Comparison of ENCODE assay signal across 31 mouse cellular contexts in the genomic region with DNA sequence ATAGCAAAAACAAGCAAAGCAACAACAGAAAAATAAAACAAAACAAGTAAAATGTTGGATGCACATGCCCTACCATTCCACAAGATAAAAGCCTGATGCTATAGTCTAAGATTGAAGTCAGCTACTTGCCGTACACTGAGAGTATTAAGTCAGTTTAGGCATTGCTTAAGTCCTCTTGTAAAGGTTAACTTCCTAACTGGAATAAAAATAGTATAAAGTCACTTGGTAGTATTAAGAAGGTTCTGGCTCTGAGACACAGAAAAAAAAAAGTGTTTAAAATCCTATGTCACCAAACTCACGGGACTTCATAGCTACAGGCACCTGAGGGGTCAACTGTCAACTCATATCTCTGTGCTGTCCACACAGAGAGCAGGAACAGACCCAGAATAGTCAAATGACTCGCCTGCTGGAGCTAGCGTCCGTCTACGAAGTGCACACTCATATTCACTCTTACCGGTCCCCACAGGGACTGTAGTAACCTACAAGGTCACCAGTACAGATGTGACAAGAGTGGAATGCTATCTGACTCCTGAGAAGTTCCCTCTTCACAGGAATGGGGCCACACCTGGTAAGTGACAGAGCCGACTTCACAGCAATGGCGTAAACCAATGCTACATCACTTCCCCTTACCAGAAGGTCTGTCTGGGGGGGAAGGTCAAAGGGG. TPM values are rescaled to one million over a fixed set of nuclear protein-coding genes. Genes with fewer than 3 reads are reported as not detected.
A peak's percentile ranks its signal among the peaks of the same experiment; 100 is the strongest.
DNase-seq lines count a peak whose midpoint lies in the region; ATAC-seq and TF ChIP-seq lines count a peak whose summit lies in the region.
"Had no signal": no experiment of that assay in that cellular context is flagged by ENCODE, and none has a peak within 500 bp of the region (broad histone marks: within the 10 kb centered on the region; RNA-seq: fewer than 3 reads in every experiment).

No protein-coding gene starts in this region.

- 0 out of 2 replicates have a peak, but pooled peaks cover 3% of the 10 kb centered on the region for H3K36me3 ChIP-seq in liver, postnatal 0 days (replicated peaks; ENCODE audit: insufficient read depth, low read length)
- H3K36me3 ChIP-seq in liver, embryonic 11.5 days (ENCODE audit: control insufficient read depth, insufficient read depth, low read length) = no peaks in the 10 kb centered on the region
- H3K36me3 ChIP-seq in megakaryocyte, embryonic 14.5 days (replicated peaks; ENCODE audit: low read length) = peaks cover 15% of the 10 kb centered on the region
- no peaks in the 10 kb centered on the region for H3K36me3 ChIP-seq in midbrain, embryonic 14.5 days (ENCODE audit: control insufficient read depth, insufficient read depth, low read length)
- H3K36me3 ChIP-seq: heart, embryonic 15.5 days; hindbrain, embryonic 13.5 days; liver, embryonic 13.5 days; stomach, embryonic 15.5 days had no signal

- TF ChIP-seq CTCF in liver, postnatal 0 days (IDR thresholded peaks at IDR 0.05; ENCODE audit: low read depth) = no peak

- no peak for TF ChIP-seq EP300 in liver, postnatal 0 days (IDR thresholded peaks at IDR 0.05; ENCODE audit: low read depth)

- no peak overlapping the region for H3K4me3 ChIP-seq in liver, postnatal 0 days (ENCODE audit: low read depth, low read length)
- H3K4me3 ChIP-seq in liver, embryonic 11.5 days (ENCODE audit: low read depth, low read length) = no peak overlapping the region
- H3K4me3 ChIP-seq in megakaryocyte, embryonic 14.5 days (replicated peaks) = peak overlapping the region; percentile 38
- H3K4me3 ChIP-seq in midbrain, embryonic 14.5 days (replicated peaks; ENCODE audit: low read depth, low read length) = no peak overlapping the region
- H3K4me3 ChIP-seq: forebrain, embryonic 13.5 days; heart, adult 2 months; heart, embryonic 15.5 days; hindbrain, embryonic 13.5 days; liver, embryonic 13.5 days; stomach, embryonic 15.5 days had no signal

- 0 out of 2 replicates have a peak overlapping the region, but pooled peaks have one; percentile 22 for H3K27ac ChIP-seq in liver, postnatal 0 days (ENCODE audit: low read depth)
- H3K27ac ChIP-seq in liver, embryonic 11.5 days (ENCODE audit: low read depth, low read length) = no peak overlapping the region
- no peak overlapping the region for H3K27ac ChIP-seq in midbrain, embryonic 14.5 days (replicated peaks; ENCODE audit: low read depth, low read length)
- H3K27ac ChIP-seq: forebrain, embryonic 13.5 days; heart, adult 2 months; heart, embryonic 15.5 days; hindbrain, embryonic 13.5 days; kidney, postnatal 0 days; liver, embryonic 13.5 days; macrophage; stomach, embryonic 15.5 days had no signal

- H3K9ac ChIP-seq in liver, postnatal 0 days (replicated peaks) = no peak overlapping the region
- no peak overlapping the region for H3K9ac ChIP-seq in liver, embryonic 11.5 days (ENCODE audit: low read depth, low read length)
- H3K9ac ChIP-seq in midbrain, embryonic 14.5 days (replicated peaks; ENCODE audit: low read length) = no peak overlapping the region
- H3K9ac ChIP-seq: forebrain, embryonic 13.5 days; heart, embryonic 15.5 days; hindbrain, embryonic 13.5 days; liver, embryonic 13.5 days; stomach, embryonic 15.5 days had no signal

- ATAC-seq in liver, postnatal 0 days = no peak
- no peak for ATAC-seq in liver, embryonic 11.5 days (replicated peaks; ENCODE audit: low FRiP score)
- ATAC-seq in midbrain, embryonic 14.5 days (ENCODE audit: low FRiP score, low TSS enrichment) = no peak
- ATAC-seq: activated CD4-positive, CD25-positive, alpha-beta regulatory T cell, adult 4 months; CD4-positive, CD25-positive, alpha-beta regulatory T cell, adult 4 months; forebrain, embryonic 13.5 days; intestine, embryonic 16.5 days had no signal

- H3K4me1 ChIP-seq in liver, postnatal 0 days (ENCODE audit: insufficient read depth) = peaks cover 42% of the 10 kb centered on the region
- H3K4me1 ChIP-seq in liver, embryonic 11.5 days (replicated peaks; ENCODE audit: control insufficient read depth, insufficient read depth, low read length) = no peaks in the 10 kb centered on the region
- peaks cover 51% of the 10 kb centered on the region for H3K4me1 ChIP-seq in megakaryocyte, embryonic 14.5 days
- no peaks in the 10 kb centered on the region for H3K4me1 ChIP-seq in midbrain, embryonic 14.5 days (ENCODE audit: control insufficient read depth, insufficient read depth, low read length)
- H3K4me1 ChIP-seq: forebrain, embryonic 13.5 days; heart, embryonic 15.5 days; hindbrain, embryonic 13.5 days; stomach, embryonic 15.5 days had no signal

- H3K4me2 ChIP-seq in liver, postnatal 0 days (ENCODE audit: low read depth, low read length) = no peak overlapping the region
- H3K4me2 ChIP-seq in liver, embryonic 11.5 days = no peak overlapping the region
- no peak overlapping the region for H3K4me2 ChIP-seq in midbrain, embryonic 14.5 days (ENCODE audit: low read length)
- H3K4me2 ChIP-seq: forebrain, embryonic 13.5 days; heart, embryonic 15.5 days; hindbrain, embryonic 13.5 days; liver, embryonic 13.5 days; midbrain, embryonic 11.5 days; stomach, embryonic 15.5 days had no signal

- WGBS in liver, postnatal 0 days (ENCODE audit: insufficient replicate concordance) = 46% methylated on average over 9 of the region's 9 CpGs
- WGBS in liver, embryonic 11.5 days = 58% methylated on average over 9 of the region's 9 CpGs
- 92% methylated on average over 9 of the region's 9 CpGs for WGBS in midbrain, embryonic 14.5 days

- no peaks in the 10 kb centered on the region for H3K9me3 ChIP-seq in liver, postnatal 0 days (ENCODE audit: low read length)
- no peaks in the 10 kb centered on the region for H3K9me3 ChIP-seq in liver, embryonic 11.5 days (ENCODE audit: control insufficient read depth, low read length)
- no peaks in the 10 kb centered on the region for H3K9me3 ChIP-seq in megakaryocyte, embryonic 14.5 days
- no peaks in the 10 kb centered on the region for H3K9me3 ChIP-seq in midbrain, embryonic 14.5 days (ENCODE audit: control insufficient read depth, low read length)
- H3K9me3 ChIP-seq: forebrain, embryonic 13.5 days; heart, embryonic 15.5 days; hindbrain, embryonic 13.5 days; liver, embryonic 13.5 days; stomach, embryonic 15.5 days had no signal

- no peak for DNase-seq in liver, postnatal 0 days
- no peak for DNase-seq in liver, embryonic 11.5 days (ENCODE audit: low spot score)
- DNase-seq in ZHBTc4 (ENCODE audit: low read depth, low spot score) = peak; percentile 21
- DNase-seq in midbrain, embryonic 14.5 days = no peak
- no peak for DNase-seq in frontal cortex, postnatal 14 days (ENCODE audit: low spot score in 2 of 2)
- no peak for DNase-seq in adrenal gland, adult (ENCODE audit: inconsistent age in 2 of 2, low spot score in 1 of 2)
- DNase-seq: adrenal gland, adult 8-10 months; cerebellum, adult 8-10 months; cerebellum, postnatal 25 days; gastrocnemius, postnatal 14 days; heart, adult 2 months; kidney, adult 8-10 months; layer of hippocampus, postnatal 36 days; left cerebral cortex, postnatal 4 days; liver, embryonic 13.5 days; lung, adult 2 months; lung, postnatal 10 days; retina, postnatal 1 day; right cerebral cortex, postnatal 25 days; thymus, postnatal 14 days had no signal

- H3K27me3 ChIP-seq in liver, postnatal 0 days (ENCODE audit: insufficient read depth, low read length) = no peaks in the 10 kb centered on the region
- no peaks in the 10 kb centered on the region for H3K27me3 ChIP-seq in liver, embryonic 11.5 days (replicated peaks; ENCODE audit: control insufficient read depth, insufficient read depth, low read length)
- no peaks in the 10 kb centered on the region for H3K27me3 ChIP-seq in megakaryocyte, embryonic 14.5 days (replicated peaks)
- H3K27me3 ChIP-seq in midbrain, embryonic 14.5 days (ENCODE audit: control insufficient read depth, insufficient read depth, low read length) = no peaks in the 10 kb centered on the region
- H3K27me3 ChIP-seq: forebrain, embryonic 13.5 days; heart, embryonic 15.5 days; hindbrain, embryonic 13.5 days; liver, embryonic 13.5 days; stomach, embryonic 15.5 days had no signal

RNA-seq across cellular contexts. Expression of a gene that starts 17.9 kb away (rescaled TPM):
- polyA plus RNA-seq in liver, postnatal 0 days (2015; fragmentation: Nextera tagmentation; extraction: Ambion mirVana) = 17.1 and 21.8 TPM in 2 replicates
- 5.4 and 5.6 TPM in 2 replicates for polyA plus RNA-seq in liver, embryonic 11.5 days (2014; fragmentation: Nextera tagmentation; extraction: Ambion mirVana)
- 1.6 and 6.5 TPM in 2 replicates for polyA plus RNA-seq in megakaryocyte, embryonic 14.5 days (2012; ENCODE audit: insufficient read depth, low replicate concordance)
- polyA plus RNA-seq in midbrain, embryonic 14.5 days (2014; fragmentation: Nextera tagmentation; extraction: Ambion mirVana) = 1.1 and 2.9 TPM in 2 replicates
